ENCODE assay signal across 23 mouse cellular contexts in genomic region chr12:103655123-103656044, GRCm38 (mm10). TPM values are rescaled to one million over a fixed set of nuclear protein-coding genes. Genes with fewer than 3 reads are reported as not detected.
DNase-seq lines count a peak whose midpoint lies in the region; ATAC-seq and TF ChIP-seq lines count a peak whose summit lies in the region.
"Had no signal": no experiment of that assay in that cellular context is flagged by ENCODE, and none has a peak within 500 bp of the region (broad histone marks: within the 10 kb centered on the region; RNA-seq: fewer than 3 reads in every experiment).

No protein-coding gene starts in this region.

- no peaks in the 10 kb centered on the region for H3K4me1 ChIP-seq in heart, embryonic 15.5 days (replicated peaks)
- H3K4me1 ChIP-seq in liver, adult 2 months (ENCODE audit: control insufficient read depth, insufficient read depth, low read length), result peaks cover 30% of the 10 kb centered on the region
- H3K4me1 ChIP-seq in liver, embryonic 16.5 days (ENCODE audit: control insufficient read depth, low read depth, low read length), result no peaks in the 10 kb centered on the region; the same call in none of the 2 replicates
- H3K4me1 ChIP-seq: embryonic facial prominence, embryonic 15.5 days; forebrain, embryonic 12.5 days; heart, embryonic 10.5 days; hindbrain, embryonic 15.5 days had no signal

- no peaks in the 10 kb centered on the region for H3K9me3 ChIP-seq in heart, embryonic 15.5 days (replicated peaks)
- no peaks in the 10 kb centered on the region for H3K9me3 ChIP-seq in liver, embryonic 16.5 days (replicated peaks; ENCODE audit: control insufficient read depth, low read length)
- H3K9me3 ChIP-seq: embryonic facial prominence, embryonic 15.5 days; forebrain, embryonic 12.5 days; heart, embryonic 10.5 days; hindbrain, embryonic 15.5 days had no signal

- H3K36me3 ChIP-seq in heart, embryonic 15.5 days, result no peaks in the 10 kb centered on the region
- H3K36me3 ChIP-seq in liver, adult 2 months (ENCODE audit: control insufficient read depth, insufficient read depth, low read length), result peaks cover 36% of the 10 kb centered on the region
- no peaks in the 10 kb centered on the region for H3K36me3 ChIP-seq in liver, embryonic 16.5 days (ENCODE audit: control insufficient read depth, insufficient read depth)
- H3K36me3 ChIP-seq: embryonic facial prominence, embryonic 15.5 days; forebrain, embryonic 12.5 days; heart, embryonic 10.5 days; hindbrain, embryonic 15.5 days had no signal

- no peaks in the 10 kb centered on the region for H3K79me2 ChIP-seq in liver, adult 2 months (ENCODE audit: control insufficient read depth, insufficient read depth, low read length)

- 0 out of 2 replicates have a peak, but pooled peaks have one; percentile 60 for ATAC-seq in heart, embryonic 15.5 days (replicated peaks; ENCODE audit: insufficient number of reproducible peaks, insufficient read depth, low FRiP score, low read depth)
- peak; percentile 78 for ATAC-seq in liver, embryonic 16.5 days (ENCODE audit: low read depth)
- ATAC-seq in megakaryocyte, adult 5-6 weeks (ENCODE audit: poor library complexity, severe bottlenecking), result no peak

- H3K27me3 ChIP-seq in heart, embryonic 15.5 days, result no peaks in the 10 kb centered on the region
- H3K27me3 ChIP-seq in liver, adult 2 months (ENCODE audit: control insufficient read depth, insufficient read depth, low read length), result no peaks in the 10 kb centered on the region
- no peaks in the 10 kb centered on the region for H3K27me3 ChIP-seq in liver, embryonic 16.5 days (ENCODE audit: control insufficient read depth, insufficient read depth, low read depth, low read length)
- H3K27me3 ChIP-seq: embryonic facial prominence, embryonic 15.5 days; forebrain, embryonic 12.5 days; hindbrain, embryonic 15.5 days had no signal

- H3K4me3 ChIP-seq in heart, embryonic 15.5 days, result no peak overlapping the region
- peak overlapping the region; percentile 55 for H3K4me3 ChIP-seq in liver, adult 2 months (ENCODE audit: insufficient read depth, low read depth, low read length)
- peak overlapping the region; percentile 32 for H3K4me3 ChIP-seq in liver, embryonic 16.5 days (ENCODE audit: low read depth, low read length)
- H3K4me3 ChIP-seq: embryonic facial prominence, embryonic 15.5 days; forebrain, embryonic 12.5 days; heart, embryonic 10.5 days; hindbrain, embryonic 15.5 days had no signal

- no peak overlapping the region for H3K27ac ChIP-seq in heart, embryonic 15.5 days
- peak overlapping the region; percentile 89 for H3K27ac ChIP-seq in liver, adult 2 months (replicated peaks; ENCODE audit: insufficient read depth, low read depth, low read length)
- peak overlapping the region; percentile 72 for H3K27ac ChIP-seq in liver, embryonic 16.5 days (ENCODE audit: low read length)
- H3K27ac ChIP-seq: embryonic facial prominence, embryonic 15.5 days; forebrain, embryonic 12.5 days; heart, embryonic 10.5 days; hindbrain, embryonic 15.5 days had no signal

- no peak for TF ChIP-seq CTCF in liver, adult 2 months (IDR thresholded peaks at IDR 0.05; ENCODE audit: low read depth, low read length)

- no peak overlapping the region for H3K9ac ChIP-seq in heart, embryonic 15.5 days
- peak overlapping the region; percentile 73 for H3K9ac ChIP-seq in liver, adult 2 months (ENCODE audit: low read depth, low read length)
- H3K9ac ChIP-seq in liver, embryonic 16.5 days (ENCODE audit: low read depth, low read length), result peak overlapping the region; percentile 33
- H3K9ac ChIP-seq: embryonic facial prominence, embryonic 15.5 days; forebrain, embryonic 12.5 days; hindbrain, embryonic 15.5 days had no signal

- TF ChIP-seq POLR2A in liver, adult 2 months (IDR thresholded peaks at IDR 0.05; ENCODE audit: extremely low read depth, insufficient read depth, low read length), result no peak

- no peak overlapping the region for H3K4me2 ChIP-seq in heart, embryonic 15.5 days
- peak overlapping the region; percentile 46 for H3K4me2 ChIP-seq in liver, embryonic 16.5 days (ENCODE audit: low read depth, low read length)
- H3K4me2 ChIP-seq: embryonic facial prominence, embryonic 15.5 days; forebrain, embryonic 12.5 days; hindbrain, embryonic 15.5 days; midbrain, embryonic 11.5 days had no signal

- 67% methylated on average over 7 of the region's 7 CpGs for WGBS in heart, embryonic 15.5 days
- 24% methylated on average over 7 of the region's 7 CpGs for WGBS in liver, adult 2 months
- 55% methylated on average over 7 of the region's 7 CpGs for WGBS in liver, embryonic 16.5 days (ENCODE audit: insufficient replicate concordance)

- no peak for DNase-seq in heart, postnatal 4 days
- peak; percentile 91 for DNase-seq in liver, adult 2 months (ENCODE audit: extremely low read depth, low read depth, low spot score)
- DNase-seq in lung, postnatal 25 days (ENCODE audit: low spot score), result peak; percentile 54
- no peak for DNase-seq in urinary bladder, postnatal 4 days (ENCODE audit: low spot score in 2 of 2)
- DNase-seq: cerebellum, postnatal 10 days; embryo, embryonic 11 days; gastrocnemius, postnatal 25 days; heart, postnatal 14 days; kidney, adult 18-20 months; kidney, postnatal 25 days; layer of hippocampus, adult 9-11 months; thymus, postnatal 36 days had no signal

RNA-seq across cellular contexts. Expression of gene Serpina6, which starts 1.6 kb away (rescaled TPM):
- 1.2 and 10.7 TPM in 2 replicates for polyA plus RNA-seq in heart, embryonic 15.5 days (2015; fragmentation: Nextera tagmentation; extraction: Ambion mirVana)
- total RNA-seq in heart, postnatal 4 days (2021), result not detected
- total RNA-seq in liver, adult 2 months (2014; rRNA removed), result 256 and 388 TPM in 2 replicates
- 227 and 246 TPM in 2 replicates for polyA plus RNA-seq in liver, adult 2 months (2012; rRNA removed)
- 1,299 and 1,398 TPM in 2 replicates for polyA plus RNA-seq in liver, embryonic 16.5 days (2015; fragmentation: Nextera tagmentation; extraction: Ambion mirVana)
- not detected in 2 replicates for total RNA-seq in megakaryocyte, adult 5-6 weeks (2015)
- total RNA-seq in megakaryocyte, adult 5-6 weeks (2017), result not detected in 2 replicates
- total RNA-seq: gastrocnemius, postnatal 25 days; heart, postnatal 14 days had no signal
- polyA plus RNA-seq: forebrain, embryonic 12.5 days; midbrain, embryonic 11.5 days had no signal

RNA-seq across cellular contexts. Expression of gene Serpina16, which starts 20.6 kb away (rescaled TPM):
- not detected in 2 replicates for polyA plus RNA-seq in heart, embryonic 15.5 days (2015; fragmentation: Nextera tagmentation; extraction: Ambion mirVana)
- total RNA-seq in heart, postnatal 4 days (2021), result not detected
- not detected in 2 replicates for total RNA-seq in liver, adult 2 months (2014; rRNA removed)
- polyA plus RNA-seq in liver, adult 2 months (2012; rRNA removed), result not detected in 2 replicates
- polyA plus RNA-seq in liver, embryonic 16.5 days (2015; fragmentation: Nextera tagmentation; extraction: Ambion mirVana), result 0.07 and 0.12 TPM in 2 replicates
- not detected in 2 replicates for total RNA-seq in megakaryocyte, adult 5-6 weeks (2015)
- total RNA-seq in megakaryocyte, adult 5-6 weeks (2017), result not detected in 2 replicates
- total RNA-seq: gastrocnemius, postnatal 25 days; heart, postnatal 14 days had no signal
- polyA plus RNA-seq: C2C12; embryonic facial prominence, embryonic 15.5 days; forebrain, embryonic 12.5 days; heart, embryonic 10.5 days; hindbrain, embryonic 15.5 days; limb, embryonic 14.5 days; midbrain, embryonic 11.5 days; neural tube, embryonic 14.5 days had no signal

RNA-seq across cellular contexts. Expression of gene Serpina10, which starts 24.1 kb away (rescaled TPM):
- 0.55 TPM in 1 of 2 replicates, not detected in the other for polyA plus RNA-seq in heart, embryonic 15.5 days (2015; fragmentation: Nextera tagmentation; extraction: Ambion mirVana)
- not detected for total RNA-seq in heart, postnatal 4 days (2021)
- 204 and 223 TPM in 2 replicates for total RNA-seq in liver, adult 2 months (2014; rRNA removed)
- polyA plus RNA-seq in liver, adult 2 months (2012; rRNA removed), result 74.7 and 83.9 TPM in 2 replicates
- 47.0 and 51.0 TPM in 2 replicates for polyA plus RNA-seq in liver, embryonic 16.5 days (2015; fragmentation: Nextera tagmentation; extraction: Ambion mirVana)
- not detected in 2 replicates for total RNA-seq in megakaryocyte, adult 5-6 weeks (2015)
- total RNA-seq in megakaryocyte, adult 5-6 weeks (2017), result 0.08 TPM in 1 of 2 replicates, not detected in the other
- total RNA-seq: gastrocnemius, postnatal 25 days; heart, postnatal 14 days had no signal
- polyA plus RNA-seq: C2C12; forebrain, embryonic 12.5 days; limb, embryonic 14.5 days; midbrain, embryonic 11.5 days; neural tube, embryonic 14.5 days had no signal

RNA-seq across cellular contexts. Expression of gene Serpina1f, which starts 39.9 kb away (rescaled TPM):
- polyA plus RNA-seq in heart, embryonic 15.5 days (2015; fragmentation: Nextera tagmentation; extraction: Ambion mirVana), result not detected in 2 replicates
- not detected for total RNA-seq in heart, postnatal 4 days (2021)
- not detected in 2 replicates for total RNA-seq in liver, adult 2 months (2014; rRNA removed)
- not detected in 2 replicates for polyA plus RNA-seq in liver, adult 2 months (2012; rRNA removed)
- 0.06 TPM in 2 replicates for polyA plus RNA-seq in liver, embryonic 16.5 days (2015; fragmentation: Nextera tagmentation; extraction: Ambion mirVana)
- total RNA-seq in megakaryocyte, adult 5-6 weeks (2015), result not detected in 2 replicates
- not detected in 2 replicates for total RNA-seq in megakaryocyte, adult 5-6 weeks (2017)
- total RNA-seq: gastrocnemius, postnatal 25 days; heart, postnatal 14 days had no signal
- polyA plus RNA-seq: C2C12; embryonic facial prominence, embryonic 15.5 days; forebrain, embryonic 12.5 days; hindbrain, embryonic 15.5 days; limb, embryonic 14.5 days; midbrain, embryonic 11.5 days; neural tube, embryonic 14.5 days had no signal

Comparison
In these comparisons a context has a peak if more than half of its experiments do, and no peak if none do; other contexts are left out.
1. DNase-seq: peak in liver, adult 2 months (single experiment) and lung, postnatal 25 days (single experiment); none in heart, postnatal 4 days (single experiment) and urinary bladder, postnatal 4 days (0 of 2).
2. RNA of gene Serpina6, which starts 1.6 kb away (total RNA-seq): 256 to 388 TPM in liver, adult 2 months; not detected in heart, postnatal 4 days and not detected in megakaryocyte, adult 5-6 weeks; every median in the first group is over 100 times any median in the second.
3. RNA of gene Serpina10, which starts 24.1 kb away (total RNA-seq): 204 to 223 TPM in liver, adult 2 months; not detected in heart, postnatal 4 days and 0.08 TPM in megakaryocyte, adult 5-6 weeks; every median in the first group is over 100 times any median in the second.